ENCODE assay signal across 9 mouse cellular contexts in genomic region chr6:27657520-27657919, GRCm38 (mm10).
DNase-seq lines count a peak whose midpoint lies in the region; ATAC-seq lines count a peak whose summit lies in the region.
"Had no signal": no experiment of that assay in that cellular context is flagged by ENCODE, and none has a peak within 500 bp of the region (broad histone marks: within the 10 kb centered on the region; RNA-seq: fewer than 3 reads in every experiment).

No protein-coding gene starts in this region.

- DNase-seq in cerebellum, adult 18-20 months: peak; percentile 6 to 30
- DNase-seq in cerebellum, adult 11 months: no peak
- peak; percentile 67 for DNase-seq in 3T3-L1 (ENCODE audit: low read depth, low spot score)
- DNase-seq in adrenal gland, postnatal 14 days: peak; percentile 38
- peak; percentile 11 for DNase-seq in fibroblast of lung, adult 2 months (ENCODE audit: low read depth)
- DNase-seq in kidney, adult 8-10 months: peak; percentile 6 to 45
- DNase-seq in limb, embryonic 11.5 days (ENCODE audit: low spot score): peak; percentile 77
- DNase-seq in right cerebral cortex, postnatal 4 days: peak; percentile 26

- no peak overlapping the region for H3K4me2 ChIP-seq in limb, embryonic 11.5 days (ENCODE audit: low read depth, severe bottlenecking)
- H3K4me2 ChIP-seq: limb, embryonic 15.5 days had no signal

- no peaks in the 10 kb centered on the region for H3K36me3 ChIP-seq in limb, embryonic 11.5 days (ENCODE audit: control insufficient read depth, insufficient read depth, low read length)
- H3K36me3 ChIP-seq: limb, embryonic 15.5 days had no signal

- H3K9me3 ChIP-seq in limb, embryonic 11.5 days (ENCODE audit: control insufficient read depth, low read length): no peaks in the 10 kb centered on the region
- H3K9me3 ChIP-seq: limb, embryonic 15.5 days had no signal

- H3K27ac ChIP-seq in limb, embryonic 11.5 days (replicated peaks; ENCODE audit: low read depth, low read length): no peak overlapping the region
- H3K27ac ChIP-seq: limb, embryonic 15.5 days had no signal

- no peaks in the 10 kb centered on the region for H3K27me3 ChIP-seq in limb, embryonic 11.5 days (ENCODE audit: control insufficient read depth, insufficient read depth, low read length)
- H3K27me3 ChIP-seq: limb, embryonic 15.5 days had no signal

- no peak overlapping the region for H3K9ac ChIP-seq in limb, embryonic 11.5 days (ENCODE audit: low read length)
- H3K9ac ChIP-seq: limb, embryonic 15.5 days had no signal

- H3K4me3 ChIP-seq in limb, embryonic 11.5 days (ENCODE audit: low read depth, low read length): no peak overlapping the region
- H3K4me3 ChIP-seq: limb, embryonic 15.5 days had no signal

- no peak for ATAC-seq in limb, embryonic 11.5 days (ENCODE audit: insufficient number of reproducible peaks, low FRiP score, low TSS enrichment, low read depth)

- 55% methylated on average over 1 of the region's 1 CpGs for WGBS in limb, embryonic 11.5 days

- H3K4me1 ChIP-seq in limb, embryonic 11.5 days (ENCODE audit: control insufficient read depth, insufficient read depth, low read length): no peaks in the 10 kb centered on the region
- H3K4me1 ChIP-seq: limb, embryonic 15.5 days had no signal
